Mouse (Mus musculus) lung, adult 2 months (tissue): ENCODE results near the gene Col8a2.

Source experiments
- CTCF ChIP-seq: fragments of 200-500 bp; IDR thresholded peaks from 2 replicates; pipeline ENCODE4 v1.5.1; 2011; ENCODE audit warnings: mild to moderate bottlenecking, low read length, control low read depth; ENCODE audit not compliant: insufficient read depth
- POLR2A ChIP-seq: fragments of 200-500 bp; IDR thresholded peaks from 2 replicates; pipeline ENCODE4 v1.6.1; 2011; ENCODE audit warnings: low read depth, mild to moderate bottlenecking, control low read depth, low read length, borderline replicate concordance; ENCODE audit errors: extremely low read depth

DNA sequence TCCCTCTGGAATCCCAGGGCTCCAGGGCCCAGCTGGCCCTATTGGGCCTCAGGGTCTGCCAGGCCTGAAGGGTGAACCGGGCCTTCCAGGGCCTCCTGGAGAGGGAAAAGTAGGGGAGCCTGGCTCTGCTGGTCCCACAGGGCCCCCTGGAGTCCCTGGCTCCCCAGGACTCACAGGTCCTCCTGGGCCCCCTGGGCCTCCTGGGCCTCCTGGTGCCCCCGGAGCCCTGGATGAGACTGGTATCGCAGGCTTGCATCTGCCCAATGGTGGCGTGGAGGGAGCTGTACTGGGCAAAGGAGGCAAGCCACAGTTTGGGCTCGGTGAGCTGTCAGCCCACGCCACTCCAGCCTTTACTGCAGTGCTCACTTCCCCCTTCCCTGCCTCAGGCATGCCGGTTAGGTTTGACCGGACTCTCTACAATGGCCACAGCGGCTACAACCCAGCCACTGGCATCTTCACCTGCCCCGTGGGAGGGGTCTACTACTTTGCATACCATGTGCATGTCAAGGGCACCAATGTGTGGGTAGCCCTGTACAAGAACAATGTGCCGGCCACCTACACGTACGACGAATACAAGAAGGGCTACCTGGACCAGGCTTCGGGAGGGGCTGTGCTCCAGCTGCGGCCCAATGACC is 25.1 kb downstream of the Col8a2 start:
- no peak for TF ChIP-seq CTCF
- no peak for TF ChIP-seq POLR2A
